Mouse (Mus musculus) urinary bladder, postnatal 14 days (tissue): Measurements from ENCODE around the gene Ugt1a9.
A peak's percentile ranks its signal among the peaks of the same experiment; 100 is the strongest.
"Not testable (repeated sequence)": the region's sequence is repeated elsewhere in the genome, so short reads cannot be mapped to it uniquely, and the experiment has no call there.

Source experiments
- DNase-seq: peaks from one replicate; pipeline ENCODE4 v3.0.0; 2021; ENCODE audit warnings: low spot score

Ugt1a9 gene

DNA sequence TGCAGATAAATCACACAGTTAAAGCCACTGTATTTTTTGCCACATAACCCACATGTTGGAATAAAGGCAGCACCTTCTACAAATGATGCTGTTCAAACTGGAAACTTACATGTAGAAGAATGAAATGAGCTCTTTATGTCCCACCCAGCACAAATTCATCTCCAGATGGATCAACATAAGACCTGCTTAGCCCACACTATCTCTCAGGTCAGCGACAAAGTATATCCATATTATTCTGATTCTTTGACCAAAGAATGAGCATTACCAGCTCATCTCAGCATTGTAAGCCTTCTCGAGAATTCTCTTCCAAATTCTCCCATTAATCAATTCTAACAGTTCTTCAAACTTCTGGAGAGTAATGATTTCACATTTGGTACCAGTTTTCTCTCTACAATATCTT is 151.6 kb downstream of the Ugt1a9 start:
- no peak for DNase-seq

DNA sequence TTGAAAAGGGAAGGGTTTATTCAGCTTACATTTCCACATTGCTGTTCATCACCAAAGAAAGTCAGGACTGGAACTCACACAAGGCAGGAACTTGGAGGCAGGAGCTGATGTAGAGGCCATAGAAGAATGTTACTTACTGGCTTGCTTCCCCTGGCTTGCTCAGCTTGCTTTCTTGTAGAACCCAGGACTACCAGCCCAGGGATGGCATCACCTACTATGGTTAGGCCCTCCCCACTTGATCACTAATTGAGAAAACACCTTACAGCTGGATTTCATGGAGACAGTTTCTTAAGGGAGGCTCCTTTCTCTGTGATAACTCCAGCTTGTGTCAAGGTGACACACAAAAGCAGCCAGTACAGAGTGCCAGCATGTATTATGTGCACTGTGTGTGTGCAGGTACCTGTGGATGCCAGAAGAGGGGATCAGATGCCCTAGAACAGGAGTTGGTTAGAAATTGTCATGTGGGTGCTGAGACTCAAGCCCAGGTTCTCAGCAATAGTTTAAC is 152.5 kb downstream of the Ugt1a9 start:
- DNase-seq = peak; percentile 5

DNA sequence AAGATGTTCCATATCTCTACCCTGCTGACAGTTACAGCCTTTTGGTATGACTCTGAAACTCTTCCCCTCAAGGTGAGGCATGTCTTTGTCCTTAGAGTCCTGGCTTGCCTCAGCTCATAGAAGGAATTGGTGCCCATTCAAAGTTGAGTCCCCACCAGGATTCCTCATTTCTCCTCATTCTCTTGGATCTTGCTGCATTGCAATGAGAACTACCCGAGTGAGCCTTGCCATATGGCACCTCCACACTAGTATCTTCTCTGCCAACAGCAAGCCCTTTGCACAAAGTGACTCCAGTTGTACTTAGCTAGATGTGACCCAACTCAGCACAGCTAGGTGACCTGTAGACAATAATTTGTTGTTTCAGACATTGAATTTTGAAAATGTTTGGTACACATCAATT is 153.0 kb downstream of the Ugt1a9 start:
- DNase-seq = peak; percentile 8

GRCm38 (mm10) chr1:88224029-88224776 is 153.6 kb downstream of the Ugt1a9 start:
- peak; percentile 88 for DNase-seq

- not testable (repeated sequence) for DNase-seq
Measured at GRCm38 (mm10) chr1:88225301-88225700, 154.7 kb downstream of the Ugt1a9 start.

DNA sequence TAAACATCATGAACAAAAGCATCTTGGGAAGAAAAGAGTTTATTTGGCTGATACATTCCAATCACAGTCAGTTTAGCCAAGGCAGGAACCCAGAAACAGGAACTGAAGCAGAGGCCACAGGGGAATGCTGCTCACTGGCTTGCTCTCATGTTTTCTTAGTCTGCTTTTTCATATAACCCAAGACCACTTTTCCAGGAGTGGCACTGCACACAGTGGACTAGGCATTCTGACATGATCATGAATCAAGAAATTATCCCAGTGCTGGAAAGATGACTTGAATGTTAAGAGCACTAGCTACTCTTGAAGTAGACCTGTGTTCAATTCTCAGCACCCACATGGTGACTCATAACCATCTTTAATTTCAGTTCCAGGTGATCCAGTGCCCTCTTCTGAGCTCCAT is 155.1 kb downstream of the Ugt1a9 start:
- peak; percentile 9 for DNase-seq

GRCm38 (mm10) chr1:88226670-88227379 is 156.2 kb downstream of the Ugt1a9 start, which contains the start of gene Mroh2a:
Gene Mroh2a, plus strand, starts transcription at chr1:88226986.
- peak; percentile 25 for DNase-seq

DNA sequence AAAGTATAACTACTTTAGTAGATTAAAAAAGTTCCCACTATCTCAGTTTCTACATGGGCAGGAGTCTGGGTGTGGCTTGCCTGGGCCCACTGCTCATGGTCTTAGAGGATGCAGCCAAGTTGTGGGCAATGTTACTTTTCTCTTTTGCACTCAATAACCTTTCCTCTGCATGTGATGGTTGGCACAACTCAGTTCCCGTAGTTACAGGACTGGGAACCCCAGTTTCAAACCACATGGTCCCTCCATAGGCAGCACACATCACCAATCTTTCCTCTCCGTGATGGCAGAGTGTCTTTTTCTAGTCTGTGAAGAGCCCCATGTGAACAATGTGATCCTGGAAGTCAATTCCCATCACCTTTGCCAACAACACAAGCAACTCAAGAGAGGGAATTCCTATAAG is 156.9 kb downstream of the Ugt1a9 start:
- DNase-seq = peak; percentile 8

- DNase-seq = peak; percentile 25
Measured at GRCm38 (mm10) chr1:88228121-88228520, 157.5 kb downstream of the Ugt1a9 start.

GRCm38 (mm10) chr1:88229566-88229965 is 159.0 kb downstream of the Ugt1a9 start:
- DNase-seq = no peak

DNA sequence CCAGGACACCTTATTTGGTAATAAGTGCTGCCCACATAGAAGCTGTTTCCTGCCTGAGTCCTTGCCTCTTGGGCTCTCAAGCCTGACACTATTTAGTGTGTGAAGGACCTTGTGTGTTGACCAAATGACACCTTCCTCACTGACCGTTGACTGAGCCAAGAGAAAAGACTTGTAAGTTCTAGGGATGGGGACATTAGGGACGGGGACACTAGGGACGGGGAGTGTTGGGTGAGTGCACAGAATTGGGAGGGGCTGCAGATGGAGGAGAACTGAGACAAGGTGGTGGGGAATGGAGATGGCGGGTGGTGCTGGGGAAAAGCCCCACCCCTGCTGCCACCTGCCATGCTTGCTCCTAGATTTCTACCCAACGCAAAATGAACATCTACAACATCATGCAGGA is 159.4 kb downstream of the Ugt1a9 start:
- DNase-seq = no peak

DNA sequence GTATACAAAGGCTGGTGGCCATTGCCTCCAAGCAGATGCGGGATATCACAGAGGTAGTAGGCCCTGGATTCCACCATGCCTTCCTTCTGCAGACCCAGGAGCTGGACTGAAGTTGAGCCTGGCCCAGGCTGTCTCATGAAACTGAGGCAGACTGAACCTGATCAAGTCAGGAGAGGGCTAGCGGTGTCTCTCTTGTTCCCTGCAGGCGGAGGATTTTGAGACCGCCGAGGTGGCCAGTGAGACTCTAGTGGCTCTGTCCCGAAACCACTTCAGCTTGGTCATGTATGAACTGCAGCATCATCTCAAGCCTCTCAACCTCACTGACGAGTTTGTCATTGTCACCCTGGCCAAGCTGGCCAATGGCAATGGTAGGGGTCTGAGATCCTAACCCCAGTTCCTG is 159.8 kb downstream of the Ugt1a9 start:
- no peak for DNase-seq

DNA sequence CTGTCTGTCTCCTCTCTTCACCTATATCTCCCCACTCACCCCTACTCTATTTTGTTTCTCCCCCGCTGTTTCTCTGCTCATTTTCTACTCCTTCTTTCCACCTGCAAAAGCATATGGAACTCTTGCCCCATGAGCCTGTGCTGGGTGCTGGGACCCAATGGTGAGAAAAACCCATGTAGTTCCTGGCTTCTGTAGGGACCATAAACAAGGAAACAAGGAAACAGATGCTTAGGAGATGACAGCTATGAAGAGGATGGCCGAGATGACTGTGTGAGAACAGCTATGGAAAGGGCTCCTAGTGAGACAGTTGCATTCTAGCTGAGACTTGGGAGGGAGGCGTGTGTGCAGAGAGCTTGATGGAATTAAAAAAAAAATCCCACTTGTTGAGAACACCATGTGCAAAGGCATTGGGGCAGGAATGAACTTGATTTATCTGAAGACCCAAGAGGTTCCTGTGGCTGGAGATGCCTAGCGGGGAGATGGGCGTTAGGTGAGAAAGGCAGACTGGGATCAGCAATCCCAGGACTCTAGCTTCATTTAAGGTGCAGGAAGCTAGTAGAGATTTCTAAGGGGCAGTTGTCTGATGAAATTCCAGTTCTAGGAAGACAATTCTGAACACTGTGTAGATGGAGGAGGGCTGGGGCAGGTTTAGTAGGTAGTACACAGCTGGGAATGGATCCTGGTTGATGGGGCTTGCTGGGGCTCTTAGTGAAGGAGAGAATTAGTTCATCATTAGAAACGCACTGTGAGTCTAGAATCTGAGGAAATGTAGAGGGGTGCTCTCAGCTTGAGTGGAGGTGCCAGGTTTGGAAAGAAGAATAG is 160.6 kb downstream of the Ugt1a9 start:
- DNase-seq = no peak

- no peak for DNase-seq
Measured at GRCm38 (mm10) chr1:88231803-88232499, 161.4 kb downstream of the Ugt1a9 start.

DNA sequence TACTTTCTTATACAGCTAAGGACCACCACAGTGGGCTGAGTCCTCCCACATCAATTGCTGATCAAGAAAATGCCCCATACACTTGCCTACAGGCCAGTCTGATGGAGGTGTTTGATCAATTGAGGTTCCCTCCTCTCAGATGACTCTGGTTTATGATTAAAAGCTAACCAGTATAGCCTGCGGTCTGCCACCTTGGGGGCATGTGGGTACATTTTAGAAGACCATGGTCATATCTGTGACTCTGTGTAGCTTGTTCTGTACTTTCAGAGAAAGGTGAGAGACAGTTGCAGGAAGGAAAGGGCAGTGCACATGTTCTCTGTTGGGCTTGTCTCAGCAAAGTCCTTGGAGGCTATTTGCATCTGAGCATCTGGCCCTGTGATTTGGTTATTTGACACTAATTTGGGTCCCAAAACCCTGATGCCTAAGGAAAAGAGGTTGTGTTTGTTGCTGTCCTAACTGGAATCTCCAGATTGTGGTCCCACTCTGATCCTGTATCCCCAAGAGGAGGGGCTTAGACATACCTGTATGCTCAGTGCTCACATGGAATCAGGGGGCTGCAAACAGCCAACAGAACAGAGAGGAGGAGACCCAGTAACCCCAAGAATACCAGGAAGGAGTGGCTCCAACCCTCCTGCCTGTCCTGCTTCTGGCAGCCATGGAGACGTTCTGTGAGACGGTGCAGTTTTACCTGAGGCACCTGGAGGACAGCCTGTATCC is 162.2 kb downstream of the Ugt1a9 start:
- DNase-seq = no peak

- no peak for DNase-seq
Measured at GRCm38 (mm10) chr1:88233421-88234247, 163.0 kb downstream of the Ugt1a9 start.

DNA sequence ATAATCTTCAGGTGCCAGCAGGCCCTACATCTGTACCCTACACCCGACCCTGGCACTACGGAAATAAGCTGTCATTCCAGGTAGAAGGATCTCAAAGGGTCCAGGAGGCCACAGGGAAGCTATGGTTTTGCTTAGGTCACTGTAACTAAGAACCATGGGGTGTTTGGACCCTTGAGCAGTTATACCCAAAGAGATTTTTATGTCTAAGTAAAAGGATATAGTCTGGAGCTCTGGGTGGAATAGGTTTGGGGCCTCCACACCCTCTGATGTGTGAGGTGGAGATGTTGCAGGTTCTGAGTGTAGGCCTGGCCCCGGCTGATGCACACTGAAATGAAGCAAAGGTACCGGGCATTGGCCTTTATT is 163.6 kb downstream of the Ugt1a9 start:
- DNase-seq = no peak

DNA sequence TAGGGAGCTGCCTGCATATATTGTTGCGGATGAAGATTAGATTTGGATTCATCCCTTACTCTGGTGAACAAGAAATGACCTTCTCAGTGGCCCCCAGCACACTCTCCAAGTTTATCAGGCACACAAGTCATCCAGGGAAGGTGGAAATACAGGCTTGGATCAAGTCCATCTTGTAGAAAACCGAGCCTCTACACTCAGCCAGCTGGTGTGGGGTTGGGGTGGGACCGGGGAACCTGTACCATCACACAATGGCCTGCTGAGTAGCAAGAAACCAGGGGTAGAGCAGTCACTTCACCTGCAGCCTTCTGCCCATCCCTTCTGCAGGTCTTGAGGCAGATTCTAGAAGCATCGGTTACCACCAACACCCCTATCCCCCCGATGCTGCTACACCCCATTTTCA is 164.0 kb downstream of the Ugt1a9 start:
- DNase-seq = no peak

DNA sequence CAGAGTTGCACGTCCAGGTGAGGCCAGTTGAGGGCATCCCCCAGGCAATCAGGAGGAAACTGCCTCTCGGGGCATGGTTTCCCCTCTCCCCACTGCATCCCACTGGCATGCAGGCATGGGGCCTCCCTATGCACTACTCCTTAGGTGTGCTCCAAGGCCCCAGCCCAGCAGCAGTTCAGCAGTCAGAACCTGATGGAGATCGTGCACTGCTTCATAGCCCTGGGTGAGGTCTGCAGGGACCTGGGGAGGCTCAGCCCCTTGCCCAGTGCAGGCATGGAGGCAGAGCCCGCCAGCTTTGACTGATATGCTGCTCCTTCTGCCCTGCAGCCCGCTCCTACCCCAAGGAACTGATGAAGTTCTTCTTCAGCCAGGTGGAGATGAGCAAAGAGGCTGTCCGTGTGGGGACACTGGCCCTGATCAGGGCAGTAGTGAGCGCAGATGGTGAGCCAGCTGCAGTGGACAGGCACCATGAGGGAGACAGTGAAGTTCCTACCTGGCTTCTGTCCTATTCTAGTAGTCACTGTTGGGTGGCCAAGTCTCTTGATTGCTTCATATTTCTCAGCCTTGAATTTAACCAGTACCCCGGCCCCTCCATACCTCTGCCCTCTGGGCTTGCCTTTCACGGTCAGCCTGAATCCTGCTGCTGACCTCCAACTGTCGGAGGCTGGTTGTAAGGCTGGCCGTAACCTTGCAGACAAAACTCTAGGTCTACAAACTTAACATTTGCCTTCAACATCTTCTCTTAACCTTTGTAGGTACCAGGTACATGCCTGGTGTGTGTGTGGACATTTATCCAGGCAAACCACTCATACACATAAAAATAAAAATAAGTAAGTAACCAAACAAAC is 164.7 kb downstream of the Ugt1a9 start:
- DNase-seq = no peak
